Mouse (Mus musculus) heart, adult 2 months (tissue): ENCODE data around the gene Olfr330.

Source experiments
- CTCF ChIP-seq: fragments of 200-600 bp; IDR thresholded peaks from 2 replicates; pipeline ENCODE4 v1.8.1; 2022; ENCODE audit warnings: antibody characterized with exemption, mild to moderate bottlenecking, moderate library complexity
- EP300 ChIP-seq: fragments of 200-500 bp; IDR thresholded peaks from 2 replicates; pipeline ENCODE4 v1.6.1; 2011; ENCODE audit warnings: low read depth, low read length, control low read depth; ENCODE audit not compliant: insufficient read depth
- POLR2A ChIP-seq: fragments of 200-500 bp; IDR thresholded peaks from 2 replicates; pipeline ENCODE4 v1.6.1; 2011; ENCODE audit warnings: mild to moderate bottlenecking, low read depth, low read length, control low read depth; ENCODE audit not compliant: insufficient read depth

- no peak for TF ChIP-seq POLR2A
- no peak for TF ChIP-seq EP300
- no peak for TF ChIP-seq CTCF
Measured at GRCm38 (mm10) chr11:58546322-58546721, 11.7 kb upstream of the Olfr330 start, which contains the start of gene Olfr329-ps.
